35 mouse cellular contexts compared by ENCODE assay signal in genomic region chr13:3899301-3899700, GRCm38 (mm10). TPM values are rescaled to one million over a fixed set of nuclear protein-coding genes. Genes with fewer than 3 reads are reported as not detected.
"Had no signal": no experiment of that assay in that cellular context is flagged by ENCODE, and none has a peak within 500 bp of the region (broad histone marks: within the 10 kb centered on the region; RNA-seq: fewer than 3 reads in every experiment).

No protein-coding gene starts in this region.

- ATAC-seq: hindbrain, embryonic 16.5 days; inflammation-experienced regulatory T-cells, adult 6 months; intestine, embryonic 15.5 days; intestine, postnatal 0 days had no signal

- DNase-seq: gastrocnemius, adult 2 months; gastrocnemius, postnatal 10 days; gastrocnemius, postnatal 25 days; heart, adult 2 months; heart, postnatal 14 days; heart, postnatal 4 days; kidney, adult 8-10 months; kidney, postnatal 14 days; liver; liver, embryonic 13.5 days had no signal

- H3K4me2 ChIP-seq: heart, embryonic 11.5 days; heart, embryonic 13.5 days; heart, embryonic 15.5 days; hindbrain, embryonic 12.5 days; hindbrain, embryonic 14.5 days; intestine, embryonic 15.5 days; limb, embryonic 12.5 days; liver, embryonic 11.5 days; liver, embryonic 13.5 days had no signal

- H3K9me3 ChIP-seq: heart, embryonic 13.5 days; heart, embryonic 15.5 days; hindbrain, embryonic 10.5 days; hindbrain, embryonic 12.5 days; intestine, embryonic 15.5 days; limb, embryonic 10.5 days; limb, embryonic 12.5 days; liver, embryonic 13.5 days had no signal

- H3K27me3 ChIP-seq: heart, embryonic 13.5 days; heart, embryonic 15.5 days; hindbrain, embryonic 12.5 days; intestine, embryonic 15.5 days; limb, embryonic 12.5 days; liver, embryonic 13.5 days had no signal

- H3K4me1 ChIP-seq: heart, embryonic 15.5 days; hindbrain, embryonic 10.5 days; hindbrain, embryonic 12.5 days; intestine, embryonic 15.5 days had no signal

- H3K27ac ChIP-seq: gastrocnemius, adult 2 months; heart, adult 2 months; heart, embryonic 13.5 days; heart, embryonic 15.5 days; hindbrain, embryonic 10.5 days; hindbrain, embryonic 12.5 days; hindbrain, embryonic 14.5 days; intestine, embryonic 15.5 days; layer of hippocampus, adult 2 months; left cerebral cortex, adult 2 months; limb, embryonic 10.5 days; limb, embryonic 12.5 days; liver, embryonic 13.5 days had no signal

- H3K36me3 ChIP-seq: hindbrain, embryonic 12.5 days; intestine, embryonic 15.5 days had no signal

- H3K9ac ChIP-seq: heart, embryonic 13.5 days; heart, embryonic 15.5 days; hindbrain, embryonic 12.5 days; hindbrain, embryonic 14.5 days; intestine, embryonic 15.5 days; limb, embryonic 12.5 days; liver, embryonic 13.5 days had no signal

- H3K4me3 ChIP-seq: gastrocnemius, adult 2 months; heart, adult 2 months; heart, embryonic 13.5 days; heart, embryonic 15.5 days; hindbrain, embryonic 10.5 days; hindbrain, embryonic 12.5 days; intestine, embryonic 15.5 days; layer of hippocampus, adult 2 months; left cerebral cortex, adult 2 months; limb, embryonic 10.5 days; limb, embryonic 12.5 days; liver, embryonic 13.5 days had no signal

RNA-seq across cellular contexts. Expression of gene Tubal3, which starts 18.8 kb away (rescaled TPM):
- total RNA-seq: gastrocnemius, adult 2 months; gastrocnemius, postnatal 10 days; gastrocnemius, postnatal 25 days; gastrocnemius, postnatal 4 days; granulocyte monocyte progenitor cell, adult 5-6 weeks; heart, adult 2 months; heart, postnatal 14 days; heart, postnatal 4 days; layer of hippocampus, adult 2 months; layer of hippocampus, postnatal 10 days; layer of hippocampus, postnatal 25 days; left cerebral cortex, adult 2 months; left cerebral cortex, postnatal 14 days; left cerebral cortex, postnatal 36 days had no signal
- polyA plus RNA-seq: frontal cortex, adult 2 months; heart, adult 2 months; heart, embryonic 11.5 days; heart, embryonic 13.5 days; heart, embryonic 15.5 days; heart, postnatal 0 days; hindbrain, embryonic 12.5 days; hindbrain, embryonic 14.5 days; hindbrain, embryonic 16.5 days; kidney, embryonic 14.5 days; limb, embryonic 10.5 days; limb, embryonic 12.5 days; liver, embryonic 11.5 days; liver, embryonic 13.5 days had no signal

RNA-seq across cellular contexts. Expression of gene Calm5, which starts 45.3 kb away (rescaled TPM):
- total RNA-seq: gastrocnemius, adult 2 months; gastrocnemius, postnatal 10 days; gastrocnemius, postnatal 25 days; gastrocnemius, postnatal 4 days; granulocyte monocyte progenitor cell, adult 5-6 weeks; heart, adult 2 months; heart, postnatal 14 days; heart, postnatal 4 days; layer of hippocampus, adult 2 months; layer of hippocampus, postnatal 10 days; layer of hippocampus, postnatal 25 days; left cerebral cortex, adult 2 months; left cerebral cortex, postnatal 14 days; left cerebral cortex, postnatal 36 days had no signal
- polyA plus RNA-seq: frontal cortex, adult 2 months; heart, adult 2 months; heart, embryonic 11.5 days; heart, embryonic 13.5 days; heart, embryonic 15.5 days; heart, postnatal 0 days; hindbrain, embryonic 10.5 days; hindbrain, embryonic 12.5 days; hindbrain, embryonic 14.5 days; hindbrain, embryonic 16.5 days; inflammation-experienced regulatory T-cells, adult 6 months; intestine, embryonic 15.5 days; intestine, postnatal 0 days; kidney, embryonic 14.5 days; limb, embryonic 10.5 days; limb, embryonic 12.5 days; liver, embryonic 11.5 days; liver, embryonic 13.5 days had no signal

RNA-seq across cellular contexts. Expression of gene Ucn3, which starts 45.8 kb away (rescaled TPM):
- total RNA-seq: gastrocnemius, adult 2 months; gastrocnemius, postnatal 10 days; gastrocnemius, postnatal 25 days; gastrocnemius, postnatal 4 days; granulocyte monocyte progenitor cell, adult 5-6 weeks; heart, adult 2 months; heart, postnatal 14 days; heart, postnatal 4 days; layer of hippocampus, adult 2 months; layer of hippocampus, postnatal 10 days; layer of hippocampus, postnatal 25 days; left cerebral cortex, postnatal 14 days had no signal
- polyA plus RNA-seq: frontal cortex, adult 2 months; heart, adult 2 months; heart, embryonic 11.5 days; heart, embryonic 13.5 days; heart, embryonic 15.5 days; heart, postnatal 0 days; hindbrain, embryonic 10.5 days; hindbrain, embryonic 12.5 days; inflammation-experienced regulatory T-cells, adult 6 months; kidney, embryonic 14.5 days; limb, embryonic 12.5 days; limb, embryonic 14.5 days; liver, embryonic 11.5 days; liver, embryonic 13.5 days had no signal
